Comparison of ENCODE assay signal across 11 mouse cellular contexts in the genomic region with DNA sequence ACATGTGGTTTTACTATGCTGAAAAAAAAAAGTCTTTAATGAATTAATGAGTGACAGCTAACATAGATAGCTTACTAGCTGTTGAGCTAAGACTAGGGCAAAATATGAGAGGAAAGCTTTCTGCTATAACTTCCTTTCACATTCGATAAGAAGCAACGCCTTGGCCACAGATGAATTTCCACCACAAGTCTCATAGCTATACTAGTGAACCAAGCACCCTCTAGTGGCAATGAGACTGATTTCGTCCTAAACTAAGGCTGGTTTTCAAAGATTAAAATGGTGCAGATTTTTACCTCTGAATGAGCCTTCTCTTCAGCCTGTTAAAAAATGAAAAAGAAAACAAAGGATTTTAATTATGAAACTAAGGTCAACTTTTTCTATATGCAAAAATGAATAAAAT.
DNase-seq lines count a peak whose midpoint lies in the region; ATAC-seq lines count a peak whose summit lies in the region.
"Had no signal": no experiment of that assay in that cellular context is flagged by ENCODE, and none has a peak within 500 bp of the region (broad histone marks: within the 10 kb centered on the region; RNA-seq: fewer than 3 reads in every experiment).

No protein-coding gene starts in this region.

- H3K9ac ChIP-seq in heart, embryonic 11.5 days (ENCODE audit: low read depth, low read length): no peak overlapping the region
- H3K9ac ChIP-seq: embryonic facial prominence, embryonic 12.5 days; limb, embryonic 15.5 days had no signal

- WGBS in heart, embryonic 11.5 days (ENCODE audit: insufficient replicate concordance): 52% methylated on average over 3 of the region's 3 CpGs

- H3K36me3 ChIP-seq in heart, embryonic 11.5 days (ENCODE audit: control insufficient read depth, insufficient read depth, low read length): no peaks in the 10 kb centered on the region
- H3K36me3 ChIP-seq: embryonic facial prominence, embryonic 12.5 days; limb, embryonic 15.5 days had no signal

- no peak overlapping the region for H3K27ac ChIP-seq in heart, embryonic 11.5 days (ENCODE audit: low read depth, low read length)
- H3K27ac ChIP-seq: embryonic facial prominence, embryonic 12.5 days; limb, embryonic 15.5 days had no signal

- ATAC-seq in cerebellum, adult (ENCODE audit: insufficient number of reproducible peaks, low FRiP score, low TSS enrichment): peak; percentile 84
- no peak for ATAC-seq in heart, embryonic 11.5 days (replicated peaks; ENCODE audit: insufficient number of reproducible peaks, low FRiP score, low TSS enrichment)

- intact Hi-C loops in left cerebral cortex, postnatal 25 days (cut with DNase I): no loop called here

- no peak for DNase-seq in cerebellum, adult 11-12 months
- peak; percentile 38 to 69 for DNase-seq in left cerebral cortex, postnatal 25 days (ENCODE audit: low spot score in 2 of 2)
- no peak for DNase-seq in left cerebral cortex, adult 18-20 months (ENCODE audit: low spot score in 2 of 2)
- DNase-seq in cerebellum, adult 8-10 months: peak; percentile 46
- DNase-seq in mesoderm, embryonic 11.5 days (ENCODE audit: low read depth, low spot score): peak; percentile 12
- no peak for DNase-seq in thymus, adult 18-20 months
- DNase-seq: heart, postnatal 14 days had no signal

- no peaks in the 10 kb centered on the region for H3K9me3 ChIP-seq in heart, embryonic 11.5 days (replicated peaks; ENCODE audit: control insufficient read depth, low read length)
- H3K9me3 ChIP-seq: embryonic facial prominence, embryonic 12.5 days; limb, embryonic 15.5 days had no signal

- no peaks in the 10 kb centered on the region for H3K27me3 ChIP-seq in heart, embryonic 11.5 days (ENCODE audit: control insufficient read depth, insufficient read depth, low read length)
- H3K27me3 ChIP-seq: embryonic facial prominence, embryonic 12.5 days; limb, embryonic 15.5 days had no signal

- no peaks in the 10 kb centered on the region for H3K4me1 ChIP-seq in heart, embryonic 11.5 days (ENCODE audit: control insufficient read depth, insufficient read depth, low read length)
- H3K4me1 ChIP-seq: embryonic facial prominence, embryonic 12.5 days; limb, embryonic 15.5 days had no signal

- no peak overlapping the region for H3K4me2 ChIP-seq in heart, embryonic 11.5 days
- H3K4me2 ChIP-seq: embryonic facial prominence, embryonic 12.5 days; limb, embryonic 15.5 days had no signal

- no peak overlapping the region for H3K4me3 ChIP-seq in heart, embryonic 11.5 days (ENCODE audit: low read depth, low read length)
- H3K4me3 ChIP-seq: embryonic facial prominence, embryonic 12.5 days; limb, embryonic 15.5 days had no signal

Comparison
In these comparisons a context has a peak if more than half of its experiments do, and no peak if none do; other contexts are left out.
1. DNase-seq: peak in left cerebral cortex, postnatal 25 days (2 of 2), cerebellum, adult 8-10 months (single experiment) and mesoderm, embryonic 11.5 days (single experiment); none in cerebellum, adult 11-12 months (single experiment), left cerebral cortex, adult 18-20 months (0 of 2) and thymus, adult 18-20 months (0 of 2).